Mouse (Mus musculus) liver, embryonic 16.5 days (tissue): ENCODE results near the gene Olfr1333. TPM values are rescaled to one million over a fixed set of nuclear protein-coding genes. Genes with fewer than 3 reads are reported as not detected.

Experiments
- polyA plus RNA-seq: library from polyadenylated mRNA; unstranded; fragments of >200 nt; fragmentation: Nextera tagmentation; extraction: Ambion mirVana; gene quantifications from 2 replicates; pipeline ENCODE4 v1.2.1, GENCODE M21; 2015

Olfr1333 gene
- polyA plus RNA-seq, 1 experiment from 2014 or later = not detected

Other genes with a start within 250 kb of the Olfr1333 start
- gene Cfap57, start 215.5 kb downstream of the Olfr1333 start, polyA plus RNA-seq = 0.74 and 0.91 TPM in 2 replicates
- gene Ebna1bp2, start 215.5 kb downstream of the Olfr1333 start, polyA plus RNA-seq = 55.9 and 58.3 TPM in 2 replicates
- not detected in 2 replicates for gene Olfr62, start 177.3 kb downstream of the Olfr1333 start, polyA plus RNA-seq
- gene Olfr1342, start 143.5 kb downstream of the Olfr1333 start, polyA plus RNA-seq = not detected in 2 replicates
- gene Olfr1341, start 132.8 kb downstream of the Olfr1333 start, polyA plus RNA-seq = not detected in 2 replicates
- not detected in 2 replicates for gene Olfr1340, start 116.1 kb downstream of the Olfr1333 start, polyA plus RNA-seq
- not detected in 2 replicates for gene Olfr1339, start 104.1 kb downstream of the Olfr1333 start, polyA plus RNA-seq
- not detected in 2 replicates for gene Olfr1338, start 77.5 kb downstream of the Olfr1333 start, polyA plus RNA-seq
- gene Olfr1337, start 53.7 kb downstream of the Olfr1333 start, polyA plus RNA-seq = not detected in 2 replicates
- not detected in 2 replicates for gene Olfr1335, start 26.3 kb downstream of the Olfr1333 start, polyA plus RNA-seq
- gene Olfr1331, start 28.4 kb upstream of the Olfr1333 start, polyA plus RNA-seq = not detected in 2 replicates
- 0.04 TPM in 1 of 2 replicates, not detected in the other for gene Olfr1330, start 52.3 kb upstream of the Olfr1333 start, polyA plus RNA-seq
- not detected in 2 replicates for gene Olfr1329, start 81.2 kb upstream of the Olfr1333 start, polyA plus RNA-seq
- not detected in 2 replicates for gene Olfr1328, start 102.3 kb upstream of the Olfr1333 start, polyA plus RNA-seq
- gene Lao1, start 125.3 kb upstream of the Olfr1333 start, polyA plus RNA-seq = not detected in 2 replicates